ENCODE assay signal across 9 mouse cellular contexts in the genomic region with DNA sequence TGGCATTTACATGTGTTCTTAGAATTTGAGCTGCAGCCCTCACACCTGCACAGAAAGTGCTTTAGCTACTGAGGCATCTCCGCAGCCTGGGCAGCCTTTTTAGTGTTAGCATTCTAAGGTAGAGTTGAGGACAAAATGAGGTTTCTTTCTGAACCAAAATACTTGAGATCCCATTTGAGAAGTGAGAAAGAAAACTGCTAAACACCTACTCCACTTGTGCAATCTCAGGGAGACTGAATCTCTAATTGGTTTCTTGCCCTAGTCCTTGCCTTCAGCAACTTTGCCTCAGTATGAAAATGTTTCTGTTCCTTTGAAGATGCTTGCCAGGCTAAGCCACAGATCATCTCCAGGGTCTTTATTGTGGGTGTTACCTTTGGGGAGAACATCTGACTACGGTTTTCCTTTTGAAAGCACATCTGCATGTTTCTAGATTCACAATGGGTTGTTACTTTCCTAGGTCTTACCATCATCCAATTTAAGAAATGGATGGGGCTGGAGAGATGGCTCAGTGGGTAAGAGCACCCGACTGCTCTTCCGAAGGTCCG. TPM values are rescaled to one million over a fixed set of nuclear protein-coding genes. Genes with fewer than 3 reads are reported as not detected.
"Had no signal": no experiment of that assay in that cellular context is flagged by ENCODE, and none has a peak within 500 bp of the region (broad histone marks: within the 10 kb centered on the region; RNA-seq: fewer than 3 reads in every experiment).

No protein-coding gene starts in this region.

- DNase-seq: kidney, adult 8-10 months; kidney, postnatal 25 days; lung, embryonic 14.5 days; lung, postnatal 10 days; right cerebral cortex, postnatal 14 days had no signal

- ATAC-seq: intestine, postnatal 0 days; midbrain, embryonic 16.5 days had no signal

RNA-seq across cellular contexts. Expression of a gene that starts 45.2 kb away (rescaled TPM):
- polyA plus RNA-seq: liver, embryonic 15.5 days; macrophage had no signal
